Mouse (Mus musculus) heart, adult 2 months (tissue): ENCODE data around the gene Supt4a. TPM values are rescaled to one million over a fixed set of nuclear protein-coding genes. Genes with fewer than 3 reads are reported as not detected.

ENCODE experiments used
- DNase-seq, 2 experiments: peaks; one replicate each; pipeline ENCODE4 v3.0.0; 2021
- H3K27ac ChIP-seq: fragments of 200-600 bp; 2 replicates; pipeline ENCODE4 v1.8.1; 2022
- H3K27me3 ChIP-seq: fragments of 200-500 bp; 2 replicates; pipeline ENCODE4 v1.6.1; 2012; ENCODE audit warnings: mild to moderate bottlenecking, low read length, inconsistent platforms, mixed read lengths; ENCODE audit not compliant: control insufficient read depth, insufficient read depth
- H3K36me3 ChIP-seq: fragments of 200-500 bp; 2 replicates; pipeline ENCODE4 v1.6.1; 2012; ENCODE audit warnings: low read length, inconsistent platforms; ENCODE audit not compliant: control insufficient read depth, insufficient read depth
- H3K4me1 ChIP-seq: fragments of 200-500 bp; 2 replicates; pipeline ENCODE4 v1.6.1; 2011; ENCODE audit warnings: low read length; ENCODE audit not compliant: control insufficient read depth, insufficient read depth
- H3K4me3 ChIP-seq: fragments of 200-600 bp; 2 replicates; pipeline ENCODE4 v1.8.1; 2022
- H3K79me2 ChIP-seq: fragments of 200-500 bp; replicated peaks from 2 replicates; pipeline ENCODE4 v1.6.1; 2012; ENCODE audit warnings: mild to moderate bottlenecking, inconsistent platforms, low read length, moderate library complexity, mixed read lengths; ENCODE audit not compliant: control insufficient read depth, insufficient read depth
- H3K9ac ChIP-seq: fragments of 200-500 bp; 2 replicates; pipeline ENCODE4 v1.6.1; 2012; ENCODE audit warnings: low read depth, mild to moderate bottlenecking, control low read depth, inconsistent platforms, low read length, mixed read lengths
- CTCF ChIP-seq: fragments of 200-600 bp; IDR thresholded peaks from 2 replicates; pipeline ENCODE4 v1.8.1; 2022; ENCODE audit warnings: antibody characterized with exemption, mild to moderate bottlenecking, moderate library complexity
- EP300 ChIP-seq: fragments of 200-500 bp; IDR thresholded peaks from 2 replicates; pipeline ENCODE4 v1.6.1; 2011; ENCODE audit warnings: low read depth, low read length, control low read depth; ENCODE audit not compliant: insufficient read depth
- POLR2A ChIP-seq: fragments of 200-500 bp; IDR thresholded peaks from 2 replicates; pipeline ENCODE4 v1.6.1; 2011; ENCODE audit warnings: mild to moderate bottlenecking, low read depth, low read length, control low read depth; ENCODE audit not compliant: insufficient read depth
- WGBS: fragments of 180-500 bp; shearing (Covaris S2); methylation state at CpG from one replicate; pipeline ENCODE4 v1.1.7; 2018; 5-methylcytosine and 5-hydroxymethylcytosine counted together
- intact Hi-C: fragments of 180-260 bp; cut with DNase I; formaldehyde crosslinking; loops from one replicate; pipeline ENCODE4 v1.15.1; 2025
- polyA plus RNA-seq: library from polyadenylated mRNA; depleted of rRNA; stranded (reverse); fragments of >200 nt; gene quantifications from 2 replicates; pipeline ENCODE4 v1.2.3, GENCODE M21; 2012
- total RNA-seq, 2 experiments: library from RNA; stranded (reverse); gene quantifications; 2 replicates each; pipeline ENCODE4 v1.2.3; 2021

Supt4a gene
- total and polyA plus RNA-seq, 3 experiments = 41.4 to 47.5 (median 44.6) TPM

DNA sequence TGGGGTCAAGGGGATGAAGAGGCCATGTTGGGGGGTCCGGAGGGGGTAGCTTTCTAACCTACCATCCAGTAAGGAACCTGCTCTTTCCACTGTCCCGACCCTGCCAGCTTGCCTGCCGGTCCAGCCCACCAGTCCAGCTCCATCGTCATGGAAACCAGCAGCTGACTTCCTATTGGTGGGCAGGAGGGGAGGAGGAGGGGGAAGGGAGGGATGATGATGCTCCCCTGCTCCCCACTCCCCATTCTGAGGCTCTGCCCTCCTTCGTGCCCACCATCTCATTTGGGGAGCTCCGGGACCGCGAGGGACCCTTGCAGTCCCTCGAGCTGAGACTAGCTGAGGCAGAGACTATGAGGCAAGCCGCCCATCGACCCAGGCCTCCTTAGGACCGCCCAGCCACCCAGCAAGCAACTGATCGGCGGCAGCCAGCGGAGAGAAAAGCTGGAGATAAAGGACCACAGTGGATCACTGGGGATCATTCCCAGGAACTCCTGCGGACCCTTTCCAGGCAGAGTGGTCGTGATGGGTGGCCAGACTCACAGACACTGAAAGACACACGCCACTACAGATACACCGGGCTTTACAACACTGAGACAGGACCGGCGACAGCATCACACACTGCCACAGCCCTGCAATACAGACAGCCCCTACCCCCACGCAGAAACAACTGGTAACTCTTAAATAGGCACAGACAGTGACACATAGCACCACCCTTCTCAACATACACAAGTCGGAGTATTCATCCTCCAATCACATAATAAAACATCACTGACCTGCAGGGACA is 23.1 kb downstream of the Supt4a start, which contains the start of gene Tspoap1:
Gene Tspoap1, plus strand, starts transcription at position 241 of the 781 bp plus-strand sequence.
- intact Hi-C loops = no loop called here
- Histone ChIP-seq H3K4me3 (no peak within 1 kb of the TSS), H3K36me3 (no peaks in the 10 kb centered on the region), H3K27ac (no peak within 1 kb of the TSS), H3K79me2 (no peaks in the 10 kb centered on the region), H3K9ac (no peak within 1 kb of the TSS), H3K27me3 (peaks cover 30% of the 10 kb centered on the region), H3K4me1 (no peaks in the 10 kb centered on the region)
- no peak for TF ChIP-seq EP300
- TF ChIP-seq CTCF = no peak
- no peak for TF ChIP-seq POLR2A
- 10% methylated on average over 23 of the region's 23 CpGs for WGBS
- no peak for DNase-seq

DNA sequence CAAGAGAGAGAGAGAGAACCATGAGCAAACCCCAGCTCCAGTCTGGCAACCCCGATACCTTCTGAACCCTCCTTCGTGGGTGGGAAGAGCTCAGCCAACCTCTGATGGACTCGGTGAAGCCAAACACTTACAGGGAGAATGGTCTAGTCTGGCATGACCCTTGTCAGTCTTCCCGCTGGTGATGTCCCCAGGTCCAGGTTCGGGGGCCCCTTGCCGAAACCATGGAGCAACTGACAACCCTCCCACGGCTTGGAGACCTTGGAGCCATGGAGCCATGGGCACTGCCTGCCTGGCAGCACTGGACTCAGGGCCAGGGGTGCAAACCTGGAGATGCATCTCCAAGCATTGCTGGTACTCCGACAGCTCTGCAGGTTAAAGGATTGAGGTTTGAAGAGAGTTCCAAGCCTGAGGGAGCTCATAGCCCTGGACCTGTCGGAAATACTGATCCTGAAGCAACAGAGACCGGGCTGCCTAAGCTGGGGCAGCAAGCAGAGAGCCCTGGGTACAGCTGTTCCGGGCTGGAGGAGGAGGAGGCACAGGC is 23.9 kb downstream of the Supt4a start:
- DNase-seq = no peak
- no peak for TF ChIP-seq CTCF
- no peak for TF ChIP-seq EP300
- TF ChIP-seq POLR2A = no peak
- no peaks in the 10 kb centered on the region for H3K36me3 ChIP-seq
- H3K27ac ChIP-seq = no peak overlapping the region
- H3K79me2 ChIP-seq = no peaks in the 10 kb centered on the region
- 61% methylated on average over 11 of the region's 11 CpGs for WGBS
- H3K4me1 ChIP-seq = no peaks in the 10 kb centered on the region
- intact Hi-C loops = no loop called here
- H3K9ac ChIP-seq = no peak overlapping the region
- H3K4me3 ChIP-seq = no peak overlapping the region
- H3K27me3 ChIP-seq = peaks cover 30% of the 10 kb centered on the region

DNA sequence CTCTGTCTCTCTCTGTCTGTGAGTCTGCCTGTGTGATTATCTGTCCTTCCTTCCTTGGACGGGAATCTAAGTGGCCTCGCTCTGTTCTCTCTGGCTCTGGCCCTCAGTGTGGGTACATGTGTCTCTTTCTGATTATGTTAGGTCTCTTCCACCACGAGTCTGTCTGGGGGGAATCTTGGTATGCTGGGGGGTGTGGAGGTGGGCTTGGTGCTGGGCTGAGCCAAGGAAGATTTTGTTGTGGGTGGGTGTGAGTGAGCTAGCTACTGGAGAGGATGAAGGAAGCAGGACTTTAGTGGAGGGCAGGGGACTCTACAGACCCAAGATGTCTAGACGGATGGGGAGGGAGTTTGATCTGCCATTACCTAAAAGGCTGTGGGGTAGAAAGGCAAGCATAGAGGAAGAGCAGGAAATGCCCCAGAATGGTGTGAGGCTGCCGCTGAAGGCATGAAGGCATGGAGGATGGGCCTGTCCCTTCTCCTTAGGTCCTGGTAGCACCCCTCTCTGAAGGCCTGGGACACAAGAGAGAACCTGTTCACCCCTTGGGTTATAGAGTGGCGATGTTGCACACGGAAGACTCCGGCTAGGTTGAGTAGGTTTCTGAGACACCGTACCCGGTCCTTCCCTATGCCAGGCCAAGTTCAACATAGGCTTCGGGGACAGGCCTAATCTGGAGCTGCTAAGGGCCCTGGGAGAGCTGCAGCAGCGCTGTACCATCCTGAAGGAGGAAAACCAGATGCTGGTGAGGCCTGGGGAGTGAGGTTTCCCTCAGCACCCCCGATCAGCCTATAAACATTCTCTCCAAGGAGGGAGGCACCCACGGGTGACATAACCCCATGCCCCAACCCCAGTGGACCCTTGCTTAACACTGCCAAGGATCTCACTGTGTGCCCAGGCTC is 24.7 kb downstream of the Supt4a start:
- Histone ChIP-seq H3K4me3 (no peak overlapping the region), H3K9ac (no peak overlapping the region), H3K4me1 (no peaks in the 10 kb centered on the region), H3K27ac (no peak overlapping the region), H3K36me3 (no peaks in the 10 kb centered on the region), H3K27me3 (peaks cover 30% of the 10 kb centered on the region), H3K79me2 (no peaks in the 10 kb centered on the region)
- intact Hi-C loops = no loop called here
- WGBS = 70% methylated on average over 14 of the region's 14 CpGs
- TF ChIP-seq EP300 = no peak
- no peak for TF ChIP-seq CTCF
- DNase-seq = no peak

DNA sequence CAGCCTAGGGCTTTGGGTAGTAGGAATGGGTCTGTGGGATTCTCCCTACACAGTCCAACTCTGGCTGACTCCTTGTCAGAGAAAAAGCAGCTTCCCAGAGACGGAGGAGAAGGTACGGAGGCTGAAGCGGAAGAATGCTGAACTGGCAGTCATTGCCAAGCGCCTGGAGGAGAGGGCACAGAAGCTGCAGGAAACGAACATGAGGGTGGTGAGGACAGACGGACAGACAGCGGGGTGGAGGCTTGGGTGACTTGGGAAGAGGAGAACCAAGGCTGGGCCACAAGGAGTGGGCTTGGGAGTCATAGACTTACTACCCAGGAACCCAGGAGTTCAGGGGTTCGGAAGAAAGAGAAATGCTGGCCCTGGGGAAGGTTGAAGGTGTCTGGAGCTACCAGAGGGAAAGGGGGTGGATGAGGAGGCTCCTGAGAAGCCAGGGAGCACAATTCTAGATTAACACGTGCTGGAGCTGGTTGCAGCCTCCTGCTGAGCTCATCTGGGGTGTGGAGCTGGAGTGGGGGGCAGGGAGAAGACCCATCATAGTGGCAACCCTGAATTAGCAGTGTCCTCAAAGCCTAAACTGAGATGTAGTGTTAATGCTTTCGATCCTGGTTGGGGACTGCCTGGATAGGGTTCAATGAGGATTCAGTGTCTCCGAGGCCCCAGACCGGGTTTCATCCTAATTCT is 25.5 kb downstream of the Supt4a start:
- Histone ChIP-seq H3K27me3 (peaks cover 30% of the 10 kb centered on the region), H3K36me3 (no peaks in the 10 kb centered on the region), H3K27ac (no peak overlapping the region), H3K4me3 (no peak overlapping the region), H3K9ac (no peak overlapping the region), H3K4me1 (no peaks in the 10 kb centered on the region), H3K79me2 (no peaks in the 10 kb centered on the region)
- no peak for DNase-seq
- WGBS = 41% methylated on average over 12 of the region's 12 CpGs
- intact Hi-C loops = no loop called here
- TF ChIP-seq CTCF (no peak), EP300 (no peak), POLR2A (no peak)

DNA sequence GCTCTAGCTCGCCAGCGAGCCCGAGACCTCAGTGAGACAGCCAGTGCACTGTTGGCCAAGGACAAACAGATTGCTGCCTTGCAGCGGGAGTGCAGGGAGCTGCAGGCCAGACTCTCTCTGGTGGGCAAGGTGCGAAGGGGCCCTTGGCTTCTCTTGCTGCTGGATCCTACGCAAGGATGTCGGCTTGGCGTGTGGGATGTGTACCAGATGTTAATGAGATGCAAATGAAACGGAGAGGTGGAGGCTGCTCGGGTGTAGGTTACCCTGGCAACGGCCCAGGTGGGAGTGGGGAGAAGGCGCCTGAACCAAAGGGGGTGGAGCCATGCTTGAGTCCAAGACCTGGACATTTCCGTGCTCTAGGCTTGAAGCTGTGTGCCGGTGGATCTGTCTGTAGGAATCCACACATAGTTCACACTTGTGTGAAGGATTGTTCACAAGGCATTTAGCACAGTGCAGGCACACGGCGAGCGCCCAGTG is 26.2 kb downstream of the Supt4a start:
- Histone ChIP-seq H3K79me2 (no peaks in the 10 kb centered on the region), H3K4me1 (no peaks in the 10 kb centered on the region), H3K4me3 (no peak overlapping the region), H3K27ac (no peak overlapping the region), H3K9ac (no peak overlapping the region), H3K27me3 (peaks cover 30% of the 10 kb centered on the region), H3K36me3 (no peaks in the 10 kb centered on the region)
- no peak for TF ChIP-seq POLR2A
- no peak for TF ChIP-seq CTCF
- TF ChIP-seq EP300 = no peak
- WGBS = 3% methylated on average over 17 of the region's 17 CpGs
- intact Hi-C loops = no loop called here
- DNase-seq = no peak
